Mouse (Mus musculus): ENCODE measurements around the gene 4930404H24Rik.

4930404H24Rik gene

GRCm38 (mm10) chr2:153492573-153493392 is at the start of gene 4930404H24Rik:
TSS of gene 4930404H24Rik (plus strand) at chr2:153492790.
- peak; percentile 84 for DNase-seq (ENCODE audit: low spot score)

- peak; percentile 45 for DNase-seq (ENCODE audit: low spot score)
Observed at GRCm38 (mm10) chr2:153443434-153444240, 49.0 kb upstream of the 4930404H24Rik start.

- peak; percentile 85 for DNase-seq (ENCODE audit: low spot score)
Observed at GRCm38 (mm10) chr2:153444254-153445136, 48.1 kb upstream of the 4930404H24Rik start.

DNA sequence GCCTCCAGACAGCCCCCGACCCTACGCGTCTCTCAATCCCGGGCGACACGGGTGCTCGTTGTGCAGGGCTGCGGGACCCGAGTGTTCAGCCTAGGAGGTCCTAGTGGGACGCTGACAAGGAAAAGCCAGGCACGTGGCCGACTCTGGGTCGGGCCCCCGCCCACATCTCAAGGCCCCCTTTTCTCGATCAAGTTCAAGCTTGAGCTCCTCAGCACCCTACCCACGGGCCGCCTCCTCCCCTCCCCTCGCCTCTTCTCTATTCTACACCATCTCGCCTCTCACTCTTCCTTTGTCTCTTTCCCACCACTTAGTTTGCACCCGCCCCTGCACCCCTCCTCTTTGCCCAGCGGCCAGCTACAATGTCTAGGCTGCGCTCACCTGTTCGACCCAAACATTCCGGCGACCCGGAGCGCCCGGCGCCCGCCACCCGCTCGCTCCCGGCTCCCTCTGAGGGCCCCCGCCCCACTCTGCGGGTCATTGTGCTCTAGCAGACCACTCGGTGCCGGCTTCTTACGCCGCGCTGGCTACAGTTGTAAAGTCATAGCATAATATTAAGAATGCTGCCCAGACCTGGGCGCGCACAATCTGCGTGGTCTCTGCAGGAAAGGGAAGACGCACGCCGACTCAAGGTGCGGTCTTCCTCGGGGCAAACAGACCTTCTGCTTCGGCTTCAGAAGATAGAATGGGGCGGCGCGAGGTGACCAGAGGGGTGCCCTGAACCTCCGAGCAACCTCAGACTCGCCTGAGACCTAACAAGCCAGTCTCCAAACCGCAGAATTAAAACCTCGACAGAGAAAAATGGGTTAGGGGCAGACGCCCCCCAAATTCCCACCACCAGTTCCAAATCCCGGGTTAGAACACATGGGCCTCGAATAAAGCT is 47.2 kb upstream of the 4930404H24Rik start:
- DNase-seq (ENCODE audit: low spot score): peak; percentile 52

DNA sequence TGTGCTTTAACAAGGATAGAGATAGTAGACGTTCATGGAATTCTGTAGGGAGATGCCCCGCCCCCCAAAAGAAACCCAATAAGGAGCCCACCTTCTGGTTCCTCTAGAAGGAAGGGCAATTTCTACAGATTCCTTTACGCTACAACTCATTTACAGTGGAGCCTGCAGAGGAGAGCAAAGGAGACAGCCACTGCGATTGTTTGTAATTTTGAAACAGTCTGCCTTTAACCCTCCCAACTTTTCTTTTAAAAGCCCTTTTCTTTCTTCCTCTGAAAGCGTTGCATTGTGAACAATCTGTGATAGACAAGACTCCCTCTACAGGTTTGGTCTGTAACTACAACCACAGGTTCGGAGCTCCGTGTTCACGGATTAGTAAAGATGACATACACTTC is 46.6 kb upstream of the 4930404H24Rik start:
- peak; percentile 91 for DNase-seq (ENCODE audit: low spot score)

- peak; percentile 78 for DNase-seq (ENCODE audit: low spot score)
Observed at GRCm38 (mm10) chr2:153446476-153446875, 46.1 kb upstream of the 4930404H24Rik start.

GRCm38 (mm10) chr2:153447719-153448118 is 44.9 kb upstream of the 4930404H24Rik start:
- DNase-seq (ENCODE audit: low spot score): no peak

DNA sequence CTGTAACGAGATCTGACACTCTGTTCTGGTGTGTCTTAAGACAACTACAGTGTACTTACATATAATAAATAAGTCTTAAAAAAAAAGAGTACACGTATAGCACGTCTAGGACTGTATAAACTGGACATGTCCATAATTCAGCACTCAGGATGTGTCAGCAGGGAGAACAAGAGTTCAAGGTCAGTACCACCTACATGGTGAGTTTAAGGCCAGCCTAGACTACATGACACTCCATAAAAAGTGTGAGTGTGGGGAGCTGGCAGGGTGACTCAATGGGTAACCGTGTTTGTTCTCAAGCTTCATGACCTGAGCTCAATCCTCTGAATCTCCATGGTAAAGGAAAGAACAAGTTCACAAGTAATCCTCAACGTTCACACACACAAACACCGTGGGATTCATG is 44.1 kb upstream of the 4930404H24Rik start:
- no peak for DNase-seq (ENCODE audit: low spot score)

DNA sequence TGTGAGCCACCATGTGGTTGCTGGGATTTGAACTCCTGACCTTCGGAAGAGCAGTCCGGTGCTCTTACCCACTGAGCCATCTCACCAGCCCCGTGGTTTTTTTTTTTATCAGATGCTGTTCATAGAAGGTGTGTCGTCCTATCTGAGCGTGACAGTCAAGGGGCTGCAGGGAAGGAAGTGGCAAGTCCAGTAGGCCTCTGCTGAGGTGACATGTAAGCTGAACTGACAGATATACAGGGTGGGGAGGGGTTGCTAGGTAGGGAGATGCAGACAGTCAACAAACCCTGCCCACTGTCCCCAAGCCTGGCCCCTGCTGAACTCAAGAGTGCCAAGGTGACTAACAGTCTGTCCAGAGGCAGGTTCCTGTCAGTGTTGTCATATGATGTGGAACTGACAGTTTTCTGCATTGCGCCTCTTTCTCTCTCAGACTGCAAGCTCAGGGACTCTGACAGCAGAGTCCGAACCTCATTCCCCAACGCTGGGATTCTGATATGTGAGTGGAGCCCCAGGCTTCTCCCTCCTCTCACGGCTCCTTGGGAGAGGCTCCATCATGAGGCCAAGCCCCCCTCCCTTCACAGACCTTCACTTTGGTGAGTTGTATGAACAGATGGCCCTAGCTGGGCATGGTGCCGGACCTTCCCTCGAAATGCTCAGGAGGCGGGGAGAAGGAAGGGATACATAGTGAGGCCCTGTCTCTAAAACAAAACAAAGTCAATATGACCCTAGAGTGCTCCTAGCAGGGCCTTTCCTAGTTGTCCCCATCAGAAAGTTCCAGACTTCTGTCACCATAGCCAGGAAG is 38.4 kb upstream of the 4930404H24Rik start:
- DNase-seq (ENCODE audit: low spot score): no peak

DNA sequence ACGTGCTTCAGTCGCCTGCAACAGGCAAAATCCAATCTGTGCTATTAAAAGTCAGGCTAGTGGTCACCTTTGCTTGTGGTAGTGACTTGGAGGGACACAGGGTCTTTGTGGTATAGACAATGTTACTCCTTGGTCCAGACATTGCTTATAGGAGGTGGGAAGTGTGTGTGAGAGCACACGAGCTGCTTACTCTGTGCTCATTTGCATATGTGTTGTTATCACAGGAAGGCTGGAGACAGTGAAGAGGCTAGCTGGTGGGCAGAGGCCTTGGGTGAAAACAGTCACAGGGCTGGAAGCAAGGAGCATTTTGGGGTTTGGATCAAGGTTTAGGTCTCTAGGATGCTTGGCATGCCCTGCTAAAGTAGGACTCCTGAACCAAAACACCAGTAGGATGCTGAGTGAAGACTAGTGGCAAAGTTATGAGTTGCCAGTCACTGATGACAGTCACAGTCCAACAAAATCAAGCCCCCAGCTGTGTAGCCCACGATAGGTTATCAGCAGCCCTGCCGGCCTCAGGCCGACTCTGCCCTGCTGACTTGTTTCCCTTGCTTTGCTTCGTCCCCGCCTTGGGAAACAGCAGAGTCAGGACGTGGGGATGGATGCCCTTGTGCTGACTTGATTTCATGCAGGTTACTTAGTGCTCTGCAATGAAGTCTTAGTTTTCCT is 37.6 kb upstream of the 4930404H24Rik start:
- no peak for DNase-seq (ENCODE audit: low spot score)

- DNase-seq (ENCODE audit: low spot score): no peak
Observed at GRCm38 (mm10) chr2:153457467-153457866, 35.1 kb upstream of the 4930404H24Rik start.

- DNase-seq (ENCODE audit: low spot score): peak; percentile 60
Observed at GRCm38 (mm10) chr2:153458022-153458441, 34.6 kb upstream of the 4930404H24Rik start.

- no peak for DNase-seq (ENCODE audit: low spot score)
Observed at GRCm38 (mm10) chr2:153463257-153463656, 29.3 kb upstream of the 4930404H24Rik start.

- DNase-seq (ENCODE audit: low spot score): no peak
Observed at GRCm38 (mm10) chr2:153467372-153467771, 25.2 kb upstream of the 4930404H24Rik start.

GRCm38 (mm10) chr2:153469317-153469716 is 23.3 kb upstream of the 4930404H24Rik start:
- no peak for DNase-seq (ENCODE audit: low spot score)

- peak; percentile 56 for DNase-seq (ENCODE audit: low spot score)
Observed at GRCm38 (mm10) chr2:153469764-153470163, 22.8 kb upstream of the 4930404H24Rik start.

DNA sequence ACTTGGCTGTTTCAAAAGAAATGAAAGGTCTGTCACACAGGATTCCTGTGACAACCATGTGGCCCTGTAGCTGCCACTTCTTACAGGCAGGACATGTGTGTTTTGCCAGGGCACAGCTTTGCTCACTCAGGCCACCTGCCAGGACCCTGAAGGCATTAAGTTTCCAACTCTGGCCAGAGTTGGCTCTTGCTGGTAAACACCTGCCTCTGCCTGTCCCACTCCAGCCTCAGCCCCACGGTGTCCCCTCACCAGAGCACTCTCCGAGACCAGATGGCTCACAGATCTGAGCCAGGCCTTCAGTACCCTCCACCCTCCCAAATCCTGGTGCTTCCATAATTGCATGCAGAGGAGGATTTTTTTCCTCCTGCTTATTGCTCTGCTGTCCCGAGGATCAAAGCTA is 21.6 kb upstream of the 4930404H24Rik start:
- no peak for DNase-seq (ENCODE audit: low spot score)

DNA sequence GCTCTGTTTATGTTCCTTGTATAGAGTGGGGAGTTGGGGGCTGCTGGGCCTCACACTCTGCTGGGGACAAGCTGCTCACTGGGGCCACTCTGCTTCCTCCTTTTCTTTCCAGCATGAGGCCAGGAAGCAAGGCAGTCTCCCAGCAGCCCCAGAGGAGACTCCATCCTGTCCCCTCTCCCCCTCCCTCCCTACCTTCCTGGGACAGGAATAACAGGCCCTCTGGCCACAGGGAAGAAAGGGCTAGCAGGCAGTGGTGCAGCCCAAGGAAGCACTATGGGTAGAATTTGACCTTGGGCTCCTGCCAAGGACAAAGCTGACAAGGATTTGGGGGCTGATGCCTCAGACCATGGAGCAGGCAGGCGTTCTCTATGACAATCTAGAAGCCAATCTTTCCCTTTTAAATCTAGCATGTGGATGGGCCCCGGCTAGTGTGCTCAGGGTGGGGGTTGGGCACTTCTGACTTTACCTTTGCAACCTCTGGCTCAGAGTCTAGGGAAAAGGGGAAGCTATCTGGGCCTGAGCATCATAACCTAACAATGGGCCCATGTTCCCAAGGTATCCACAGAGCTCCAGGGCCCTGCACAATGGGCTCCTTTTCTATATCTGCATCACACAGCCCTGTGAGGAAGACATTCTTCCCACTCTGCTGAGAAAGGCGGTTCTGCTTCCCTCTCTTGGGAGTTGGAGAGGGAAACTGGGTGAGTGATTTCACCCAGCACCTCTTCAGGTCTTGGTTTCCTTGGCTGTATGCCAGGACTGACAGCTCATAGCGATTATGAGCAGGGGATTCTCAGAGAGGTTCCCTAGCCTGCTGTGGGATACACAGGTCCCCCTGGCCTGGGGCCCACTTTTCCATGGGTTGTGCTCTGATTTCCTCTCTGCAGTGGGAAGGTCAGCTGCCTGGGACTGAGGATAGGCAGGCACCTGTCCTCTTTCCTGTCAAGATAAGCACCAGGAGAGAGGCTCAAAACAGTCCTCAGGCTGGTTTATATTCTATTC is 17.2 kb upstream of the 4930404H24Rik start:
- DNase-seq (ENCODE audit: low spot score): no peak

All from embryo, embryonic 10.5 days (tissue).